Mouse (Mus musculus): ENCODE results near the gene Bmpr2. TPM values are rescaled to one million over a fixed set of nuclear protein-coding genes. Genes with fewer than 3 reads are reported as not detected.

Gene Bmpr2
- polyA plus RNA-seq, 1 experiment from 2014 or later = 14.7 TPM

- H3K4me1 ChIP-seq (ENCODE audit: insufficient read depth) = no peaks in the 10 kb centered on the region
- no peaks in the 10 kb centered on the region for H3K36me3 ChIP-seq (ENCODE audit: insufficient read depth)
- H3K27ac ChIP-seq (ENCODE audit: low read depth) = no peak overlapping the region
- no peak for DNase-seq
- no peaks in the 10 kb centered on the region for H3K9me3 ChIP-seq (ENCODE audit: low read depth, low read length)
- no peak overlapping the region for H3K4me3 ChIP-seq (ENCODE audit: low read depth, low read length)
- TF ChIP-seq CTCF (IDR thresholded peaks at IDR 0.05; ENCODE audit: low read depth) = no peak
- ATAC-seq (ENCODE audit: insufficient read depth) = peak; percentile 35; the same call in 1 of the 2 replicates
- no peak overlapping the region for H3K4me2 ChIP-seq
- no peak overlapping the region for H3K9ac ChIP-seq
- WGBS = 96% methylated on average over 3 of the region's 3 CpGs
- H3K27me3 ChIP-seq (ENCODE audit: insufficient read depth, low read length) = no peaks in the 10 kb centered on the region
These were observed 162.9 kb downstream of the Bmpr2 start for GRCm38 (mm10) chr1:59926021-59926672.

GRCm38 (mm10) chr1:59927131-59927680 is 164.0 kb downstream of the Bmpr2 start:
- no peak for ATAC-seq (ENCODE audit: insufficient read depth)
- H3K9ac ChIP-seq = no peak overlapping the region
- 86% methylated on average over 2 of the region's 2 CpGs for WGBS
- no peak overlapping the region for H3K4me3 ChIP-seq (ENCODE audit: low read depth, low read length)
- no peak for TF ChIP-seq CTCF (IDR thresholded peaks at IDR 0.05; ENCODE audit: low read depth)
- no peaks in the 10 kb centered on the region for H3K36me3 ChIP-seq (ENCODE audit: insufficient read depth)
- no peak for DNase-seq
- no peak overlapping the region for H3K4me2 ChIP-seq
- H3K4me1 ChIP-seq (ENCODE audit: insufficient read depth) = no peaks in the 10 kb centered on the region
- H3K27ac ChIP-seq (ENCODE audit: low read depth) = no peak overlapping the region
- H3K27me3 ChIP-seq (ENCODE audit: insufficient read depth, low read length) = no peaks in the 10 kb centered on the region
- H3K9me3 ChIP-seq (ENCODE audit: low read depth, low read length) = no peaks in the 10 kb centered on the region

Other genes starting within 250 kb of the Bmpr2 start
- 0.41 TPM in 1 of 2 replicates, not detected in the other for gene Gm973, start 247.1 kb upstream of the Bmpr2 start, polyA plus RNA-seq (2014; fragmentation: Nextera tagmentation; extraction: Ambion mirVana)
- 412 and 431 TPM in 2 replicates for gene Sumo1, start 92.6 kb upstream of the Bmpr2 start, polyA plus RNA-seq (2014; fragmentation: Nextera tagmentation; extraction: Ambion mirVana)
- gene Nop58, start 78.4 kb upstream of the Bmpr2 start, polyA plus RNA-seq (2014; fragmentation: Nextera tagmentation; extraction: Ambion mirVana) = 272 and 284 TPM in 2 replicates
- 18.7 TPM in 2 replicates for gene Fam117b, start 149.6 kb downstream of the Bmpr2 start, polyA plus RNA-seq (2014; fragmentation: Nextera tagmentation; extraction: Ambion mirVana)

Data from lung, embryonic 14.5 days (tissue).